ENCODE assay signal across 18 mouse cellular contexts in genomic region chr17:31231780-31232179, GRCm38 (mm10). TPM values are rescaled to one million over a fixed set of nuclear protein-coding genes. Genes with fewer than 3 reads are reported as not detected.
"Had no signal": no experiment of that assay in that cellular context is flagged by ENCODE, and none has a peak within 500 bp of the region (broad histone marks: within the 10 kb centered on the region; RNA-seq: fewer than 3 reads in every experiment).

No protein-coding gene starts in this region.

- H3K4me3 ChIP-seq: kidney, embryonic 15.5 days; left cerebral cortex, adult 2 months; lung, embryonic 15.5 days; megakaryocyte, embryonic 14.5 days; midbrain, embryonic 12.5 days; neural tube, embryonic 12.5 days; stomach, embryonic 15.5 days had no signal

- H3K36me3 ChIP-seq: kidney, embryonic 15.5 days; lung, embryonic 15.5 days; midbrain, embryonic 12.5 days; neural tube, embryonic 12.5 days; stomach, embryonic 15.5 days had no signal

- H3K9me3 ChIP-seq: kidney, embryonic 15.5 days; lung, embryonic 15.5 days; midbrain, embryonic 12.5 days; neural tube, embryonic 12.5 days; stomach, embryonic 15.5 days had no signal

- H3K4me2 ChIP-seq: kidney, embryonic 15.5 days; lung, embryonic 15.5 days; midbrain, embryonic 12.5 days; neural tube, embryonic 12.5 days; stomach, embryonic 15.5 days had no signal

- H3K4me1 ChIP-seq: kidney, embryonic 15.5 days; lung, embryonic 15.5 days; stomach, embryonic 15.5 days had no signal

- H3K9ac ChIP-seq: kidney, embryonic 15.5 days; liver, postnatal 0 days; lung, embryonic 15.5 days; midbrain, embryonic 12.5 days; neural tube, embryonic 12.5 days; stomach, embryonic 15.5 days had no signal

- ATAC-seq: intestine, embryonic 16.5 days; liver, postnatal 0 days had no signal

- H3K27ac ChIP-seq: kidney, embryonic 15.5 days; left cerebral cortex, adult 2 months; lung, embryonic 15.5 days; macrophage; midbrain, embryonic 12.5 days; neural tube, embryonic 12.5 days; stomach, embryonic 15.5 days had no signal

- H3K27me3 ChIP-seq: kidney, embryonic 15.5 days; lung, embryonic 15.5 days; megakaryocyte, embryonic 14.5 days; midbrain, embryonic 12.5 days; neural tube, embryonic 12.5 days; stomach, embryonic 15.5 days had no signal

- DNase-seq: liver; liver, postnatal 0 days; lung, postnatal 14 days; right cerebral cortex, postnatal 14 days; thymus, adult 2 months had no signal

RNA-seq across cellular contexts. Expression of gene Ubash3a, which starts 24.1 kb away (rescaled TPM):
- total RNA-seq: left cerebral cortex, adult 2 months; left cerebral cortex, postnatal 14 days had no signal

RNA-seq across cellular contexts. Expression of gene Tmprss3, which starts 33.0 kb away (rescaled TPM):
- total RNA-seq: left cerebral cortex, adult 2 months; monocyte, adult 5-6 weeks had no signal
- polyA plus RNA-seq: kidney, embryonic 15.5 days; large intestine, adult 2 months; limb, embryonic 11.5 days; macrophage; midbrain, embryonic 12.5 days; neural tube, embryonic 12.5 days had no signal

RNA-seq across cellular contexts. Expression of gene Rsph1, which starts 45.4 kb away (rescaled TPM):
- total RNA-seq: monocyte, adult 5-6 weeks had no signal
